Mouse (Mus musculus) neutrophil, adult 59 days (primary cell): ENCODE measurements around the gene Gm10234. TPM values are rescaled to one million over a fixed set of nuclear protein-coding genes. Genes with fewer than 3 reads are reported as not detected.

ENCODE experiments used
- total RNA-seq, 2 experiments: library from RNA; stranded (reverse); gene quantifications; 1 replicate in 1 of 2; 2 replicates in 1 of 2; pipeline ENCODE4 v1.2.4; 2023

The Gm10234 gene
- not detected for total RNA-seq

GRCm38 (mm10) chr6:95321812-95322211 lies at the start of gene Gm10234:
Gene Gm10234 (plus strand): TSS chr6:95322112.

Other genes starting within 250 kb of the Gm10234 start
- 1 to 10 TPM; 3.6 to 3.8 TPM for gene Kbtbd8, start 204.9 kb upstream of the Gm10234 start, total RNA-seq